Comparison of ENCODE assay signal across 23 mouse cellular contexts in the genomic region with DNA sequence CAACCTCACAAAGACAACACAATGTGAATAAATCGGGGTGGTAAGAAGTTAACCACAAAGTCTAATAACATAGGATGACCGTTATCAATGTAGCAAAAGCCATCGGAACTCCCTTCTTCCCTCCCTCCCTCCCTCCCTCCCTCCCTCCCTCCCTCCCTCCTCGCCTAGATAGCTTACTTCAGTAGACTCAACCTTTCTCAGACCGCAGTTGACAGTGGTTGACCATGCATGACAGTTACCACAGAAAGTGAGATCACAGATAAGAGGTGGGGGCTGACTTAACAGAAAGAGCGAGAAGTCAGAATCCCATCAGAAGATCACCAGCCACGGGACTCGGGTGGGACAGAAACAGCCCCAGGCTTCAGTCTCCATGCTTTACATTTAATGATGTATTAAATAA.
A peak's percentile ranks its signal among the peaks of the same experiment; 100 is the strongest.
DNase-seq lines count a peak whose midpoint lies in the region; ATAC-seq and TF ChIP-seq lines count a peak whose summit lies in the region.
"Had no signal": no experiment of that assay in that cellular context is flagged by ENCODE, and none has a peak within 500 bp of the region (broad histone marks: within the 10 kb centered on the region; RNA-seq: fewer than 3 reads in every experiment).

No protein-coding gene starts in this region.

- no peaks in the 10 kb centered on the region for H3K27me3 ChIP-seq in CH12.LX (replicated peaks)
- H3K27me3 ChIP-seq in liver, embryonic 13.5 days = peaks cover 14% of the 10 kb centered on the region; the same call in 1 of the 2 replicates
- no peaks in the 10 kb centered on the region for H3K27me3 ChIP-seq in forebrain, embryonic 10.5 days (ENCODE audit: poor library complexity, severe bottlenecking)
- no peaks in the 10 kb centered on the region for H3K27me3 ChIP-seq in neural tube, embryonic 15.5 days (replicated peaks)
- no peaks in the 10 kb centered on the region for H3K27me3 ChIP-seq in intestine, postnatal 0 days (replicated peaks; ENCODE audit: control insufficient read depth, insufficient read depth, low read length)
- H3K27me3 ChIP-seq: embryonic facial prominence, embryonic 13.5 days; hindbrain, embryonic 15.5 days; intestine, embryonic 15.5 days; limb, embryonic 13.5 days; lung, embryonic 15.5 days had no signal

- no peak overlapping the region for H3K9ac ChIP-seq in CH12.LX (ENCODE audit: insufficient read depth, low read depth)
- no peak overlapping the region for H3K9ac ChIP-seq in liver, embryonic 13.5 days
- H3K9ac ChIP-seq in neural tube, embryonic 15.5 days (replicated peaks) = no peak overlapping the region
- H3K9ac ChIP-seq in intestine, postnatal 0 days (ENCODE audit: low read depth, low read length) = no peak overlapping the region
- H3K9ac ChIP-seq: embryonic facial prominence, embryonic 13.5 days; hindbrain, embryonic 15.5 days; intestine, embryonic 15.5 days; limb, embryonic 13.5 days; lung, embryonic 15.5 days had no signal

- H3K79me2 ChIP-seq in CH12.LX (replicated peaks; ENCODE audit: control insufficient read depth, extremely low read depth, insufficient read depth, poor library complexity, severe bottlenecking) = no peaks in the 10 kb centered on the region

- no peak overlapping the region for H3K4me3 ChIP-seq in CH12.LX (replicated peaks in 1 of 3; ENCODE audit: low read depth in 2 of 3, low read length in 2 of 3, poor library complexity in 1 of 3)
- H3K4me3 ChIP-seq in liver, embryonic 13.5 days (replicated peaks) = no peak overlapping the region
- no peak overlapping the region for H3K4me3 ChIP-seq in forebrain, embryonic 10.5 days
- no peak overlapping the region for H3K4me3 ChIP-seq in neural tube, embryonic 15.5 days (replicated peaks)
- H3K4me3 ChIP-seq in intestine, postnatal 0 days (ENCODE audit: low read depth, low read length) = no peak overlapping the region
- H3K4me3 ChIP-seq: embryonic facial prominence, embryonic 13.5 days; hindbrain, embryonic 15.5 days; intestine, embryonic 15.5 days; limb, embryonic 13.5 days; lung, embryonic 15.5 days; midbrain, embryonic 10.5 days had no signal

- ATAC-seq in erythroblast, adult 5-6 weeks (replicated peaks; ENCODE audit: low FRiP score, poor library complexity, severe bottlenecking) = 0 out of 2 replicates have a peak, but pooled peaks have one; percentile 13
- ATAC-seq in liver, embryonic 13.5 days (ENCODE audit: low read depth) = peak; percentile 49
- ATAC-seq in megakaryocyte progenitor cell, adult 5-6 weeks (replicated peaks; ENCODE audit: poor library complexity) = peak; percentile 45; the same call in 1 of the 2 replicates
- ATAC-seq in neural tube, embryonic 15.5 days (ENCODE audit: low FRiP score) = no peak
- no peak for ATAC-seq in intestine, postnatal 0 days
- ATAC-seq: forebrain, embryonic 16.5 days; intestine, embryonic 15.5 days; midbrain, embryonic 16.5 days had no signal

- no peaks in the 10 kb centered on the region for H3K9me3 ChIP-seq in CH12.LX (replicated peaks; ENCODE audit: low read length)
- H3K9me3 ChIP-seq in liver, embryonic 13.5 days (replicated peaks) = no peaks in the 10 kb centered on the region
- no peaks in the 10 kb centered on the region for H3K9me3 ChIP-seq in forebrain, embryonic 10.5 days
- H3K9me3 ChIP-seq in neural tube, embryonic 15.5 days (replicated peaks) = no peaks in the 10 kb centered on the region
- H3K9me3 ChIP-seq in intestine, postnatal 0 days (ENCODE audit: control insufficient read depth) = no peaks in the 10 kb centered on the region
- H3K9me3 ChIP-seq: embryonic facial prominence, embryonic 13.5 days; hindbrain, embryonic 15.5 days; intestine, embryonic 15.5 days; limb, embryonic 13.5 days; lung, embryonic 15.5 days; midbrain, embryonic 10.5 days had no signal

- TF ChIP-seq CTCF in CH12.LX (conservative IDR thresholded peaks at IDR 0.05 in 1 of 2, IDR thresholded peaks at IDR 0.05 in 1 of 2; ENCODE audit: low read depth in 2 of 2, low read length in 2 of 2) = no peak
- no peak for TF ChIP-seq CTCF in intestine, postnatal 0 days (IDR thresholded peaks at IDR 0.05; ENCODE audit: low read depth)

- H3K4me2 ChIP-seq in CH12.LX (ENCODE audit: insufficient read depth, low read depth, poor library complexity, severe bottlenecking) = no peak overlapping the region
- peak overlapping the region; percentile 29 for H3K4me2 ChIP-seq in liver, embryonic 13.5 days
- no peak overlapping the region for H3K4me2 ChIP-seq in neural tube, embryonic 15.5 days
- no peak overlapping the region for H3K4me2 ChIP-seq in intestine, postnatal 0 days (replicated peaks; ENCODE audit: low read depth)
- H3K4me2 ChIP-seq: embryonic facial prominence, embryonic 13.5 days; hindbrain, embryonic 15.5 days; intestine, embryonic 15.5 days; limb, embryonic 13.5 days; lung, embryonic 15.5 days had no signal

- TF ChIP-seq EP300 in CH12.LX (IDR thresholded peaks at IDR 0.05; ENCODE audit: low read length) = peak; percentile 13; the same call in 1 of the 2 replicates

- H3K4me1 ChIP-seq in CH12.LX (ENCODE audit: control insufficient read depth in 1 of 2, insufficient read depth in 2 of 2) = peaks cover 0 to 20% of the 10 kb centered on the region in 2 experiments; a peak in 2 of 4 replicates
- H3K4me1 ChIP-seq in liver, embryonic 13.5 days (replicated peaks) = peaks cover 55% of the 10 kb centered on the region
- no peaks in the 10 kb centered on the region for H3K4me1 ChIP-seq in forebrain, embryonic 10.5 days
- H3K4me1 ChIP-seq in neural tube, embryonic 15.5 days = no peaks in the 10 kb centered on the region
- H3K4me1 ChIP-seq in intestine, postnatal 0 days (replicated peaks; ENCODE audit: control insufficient read depth, insufficient read depth, low read length) = no peaks in the 10 kb centered on the region
- H3K4me1 ChIP-seq: hindbrain, embryonic 15.5 days; intestine, embryonic 15.5 days; lung, embryonic 15.5 days; midbrain, embryonic 10.5 days had no signal

- 19% methylated on average over 8 of the region's 8 CpGs for WGBS in liver, embryonic 13.5 days (ENCODE audit: insufficient replicate concordance)
- WGBS in forebrain, embryonic 10.5 days = 93% methylated on average over 7 of the region's 8 CpGs
- 94% methylated on average over 8 of the region's 8 CpGs for WGBS in neural tube, embryonic 15.5 days
- 89% methylated on average over 7 of the region's 8 CpGs for WGBS in intestine, postnatal 0 days

- no peak overlapping the region for H3K27ac ChIP-seq in CH12.LX (ENCODE audit: insufficient read depth, low read depth)
- H3K27ac ChIP-seq in liver, embryonic 13.5 days = peak overlapping the region; percentile 49; the same call in 1 of the 2 replicates
- H3K27ac ChIP-seq in forebrain, embryonic 10.5 days = no peak overlapping the region
- no peak overlapping the region for H3K27ac ChIP-seq in neural tube, embryonic 15.5 days (replicated peaks)
- no peak overlapping the region for H3K27ac ChIP-seq in intestine, postnatal 0 days (ENCODE audit: low read depth, low read length)
- H3K27ac ChIP-seq: embryonic facial prominence, embryonic 13.5 days; hindbrain, embryonic 15.5 days; intestine, embryonic 15.5 days; limb, embryonic 13.5 days; lung, embryonic 15.5 days; midbrain, embryonic 10.5 days had no signal

- dilution Hi-C loops in CH12.LX (cut with MboI; ENCODE audit: extremely low pct_ligation_motif_present, extremely low pct_unique_long_range_greater_than_20kb, low sequenced_read_pairs) = no loop called here

- DNase-seq in CH12.LX (ENCODE audit: extremely low read depth) = peak; percentile 79
- no peak for DNase-seq in liver, embryonic 13.5 days
- DNase-seq in adrenal gland, adult (ENCODE audit: inconsistent age in 2 of 2, low spot score in 1 of 2) = no peak
- DNase-seq in forebrain, embryonic 10.5 days (ENCODE audit: extremely low spot score, low spot score) = no peak
- DNase-seq: adrenal gland, adult 2 months; cerebellum, adult 11 months; cerebellum, adult 9-11 months; gastrocnemius, postnatal 36 days; heart, postnatal 4 days; kidney, postnatal 36 days; lung, postnatal 36 days had no signal

- in situ Hi-C loops in CH12.LX (cut with MboI; ENCODE audit: low pct_ligation_motif_present, low pct_unique_long_range_greater_than_20kb, low sequenced_read_pairs) = no loop called here

- H3K36me3 ChIP-seq in CH12.LX (replicated peaks in 1 of 2; ENCODE audit: control insufficient read depth in 1 of 2, insufficient read depth in 1 of 2, low read length in 1 of 2) = no peaks in the 10 kb centered on the region
- no peaks in the 10 kb centered on the region for H3K36me3 ChIP-seq in liver, embryonic 13.5 days
- H3K36me3 ChIP-seq in forebrain, embryonic 10.5 days (replicated peaks) = no peaks in the 10 kb centered on the region
- H3K36me3 ChIP-seq in neural tube, embryonic 15.5 days = no peaks in the 10 kb centered on the region
- H3K36me3 ChIP-seq in intestine, postnatal 0 days (ENCODE audit: control insufficient read depth, insufficient read depth) = no peaks in the 10 kb centered on the region
- H3K36me3 ChIP-seq: embryonic facial prominence, embryonic 13.5 days; hindbrain, embryonic 15.5 days; intestine, embryonic 15.5 days; limb, embryonic 13.5 days; lung, embryonic 15.5 days; midbrain, embryonic 10.5 days had no signal

- no peak for TF ChIP-seq POLR2A in CH12.LX (IDR thresholded peaks at IDR 0.05; ENCODE audit: low read depth, low read length)

- TF ChIP-seq RAD21 in CH12.LX (IDR thresholded peaks at IDR 0.05; ENCODE audit: low read depth, low read length) = no peak

TF ChIP-seq in CH12.LX, 34 proteins besides CTCF, POLR2A, EP300 and RAD21:
- TF ChIP-seq MAZ (IDR thresholded peaks at IDR 0.05; ENCODE audit: low read depth, low read length) = peak; percentile 90
- TF ChIP-seq ETS1 (conservative IDR thresholded peaks at IDR 0.05; ENCODE audit: low read depth, low read length) = peak; percentile 28; the same call in 1 of the 2 replicates
- 0 out of 2 replicates have a peak, but pooled peaks have one; percentile 40 for TF ChIP-seq BHLHE40 (IDR thresholded peaks at IDR 0.05; ENCODE audit: low read depth, low read length)
- no peak for TF ChIP-seq CHD2 (IDR thresholded peaks at IDR 0.05; ENCODE audit: low read length)
- TF ChIP-seq POLR2AphosphoS2 (IDR thresholded peaks at IDR 0.05; ENCODE audit: low read depth, low read length) = no peak

Comparison
In these comparisons a context has a peak if more than half of its experiments do, and no peak if none do; other contexts are left out.
1. ATAC-seq: peak in erythroblast, adult 5-6 weeks (single experiment), liver, embryonic 13.5 days (single experiment) and megakaryocyte progenitor cell, adult 5-6 weeks (single experiment); none in neural tube, embryonic 15.5 days (single experiment) and intestine, postnatal 0 days (single experiment).